Mouse (Mus musculus) midbrain, postnatal 0 days (tissue): ENCODE data around the gene Uba5. TPM values are rescaled to one million over a fixed set of nuclear protein-coding genes. Genes with fewer than 3 reads are reported as not detected.

ENCODE experiments used
- ATAC-seq: fragments of 200-750 bp; cut with Nextera tagmentation; 2 replicates; pipeline ENCODE4 v1.8.0; 2017; ENCODE audit warnings: moderate number of reproducible peaks, mild to moderate bottlenecking, moderate TSS enrichment, moderate library complexity; ENCODE audit not compliant: low FRiP score
- DNase-seq: peaks from one replicate; pipeline ENCODE4 v3.0.0-alpha.2; 2015; ENCODE audit warnings: low spot score
- H3K27ac ChIP-seq: fragments of 300-500 bp; sonication (generic); 2 replicates; pipeline ENCODE4 v1.5.1; 2014; ENCODE audit warnings: low read depth, mild to moderate bottlenecking, low read length, mixed read lengths
- H3K27me3 ChIP-seq: fragments of 300-500 bp; sonication (generic); 2 replicates; pipeline ENCODE4 v1.6.1; 2014; ENCODE audit warnings: low read length, control low read depth, mixed read lengths; ENCODE audit not compliant: insufficient read depth
- H3K36me3 ChIP-seq: fragments of 300-500 bp; sonication (generic); 2 replicates; pipeline ENCODE4 v1.6.1; 2014; ENCODE audit warnings: low read length, control low read depth, mixed read lengths; ENCODE audit not compliant: insufficient read depth
- H3K4me1 ChIP-seq: fragments of 300-500 bp; sonication (generic); 2 replicates; pipeline ENCODE4 v1.6.1; 2014; ENCODE audit warnings: mild to moderate bottlenecking, control low read depth, antibody characterized with exemption, low read length, mixed read lengths; ENCODE audit not compliant: insufficient read depth
- H3K4me2 ChIP-seq: fragments of 300-500 bp; sonication (generic); 2 replicates; pipeline ENCODE4 v1.6.1; 2014; ENCODE audit warnings: low read depth, mild to moderate bottlenecking, low read length, mixed read lengths; ENCODE audit not compliant: poor library complexity, severe bottlenecking
- H3K4me3 ChIP-seq: fragments of 300-500 bp; sonication (generic); 2 replicates; pipeline ENCODE4 v1.5.1; 2014; ENCODE audit warnings: low read depth, mild to moderate bottlenecking, low read length, moderate library complexity
- H3K9ac ChIP-seq: fragments of 300-500 bp; sonication (generic); replicated peaks from 2 replicates; pipeline ENCODE4 v1.6.1; 2014; ENCODE audit warnings: mild to moderate bottlenecking, low read length, moderate library complexity, mixed read lengths; ENCODE audit not compliant: poor library complexity, severe bottlenecking
- H3K9me3 ChIP-seq: fragments of 300-500 bp; sonication (generic); 2 replicates; pipeline ENCODE4 v1.6.1; 2016; ENCODE audit warnings: low read length, control low read depth
- CTCF ChIP-seq: IDR thresholded peaks from 2 replicates; pipeline ENCODE4 v1.5.1; 2016; ENCODE audit warnings: antibody characterized with exemption, mild to moderate bottlenecking
- WGBS: fragments of 180-500 bp; shearing (Covaris S2); extraction: QIAGEN DNeasy Blood & Tissue Kit; methylation state at CpG from one replicate; pipeline ENCODE4 v1.1.7; 2014; 5-methylcytosine and 5-hydroxymethylcytosine counted together
- polyA plus RNA-seq: library from polyadenylated mRNA; unstranded; fragments of >200 nt; fragmentation: Nextera tagmentation; extraction: Ambion mirVana; gene quantifications from 2 replicates; pipeline ENCODE4 v1.2.1, GENCODE M21; 2015
- total RNA-seq: library from RNA; depleted of rRNA; stranded (reverse); fragments of >200 nt; gene quantifications from 2 replicates; pipeline ENCODE4 v1.2.3, GENCODE M21; 2014

Gene Uba5
- total and polyA plus RNA-seq, 2 experiments from 2014 or later: 53.8 to 77.7 TPM

GRCm38 (mm10) chr9:104034718-104035117 is 28.2 kb downstream of the Uba5 start:
- ATAC-seq (no peak), DNase-seq (no peak)
- no peak for TF ChIP-seq CTCF
- no peak overlapping the region for H3K4me3 ChIP-seq
- H3K27me3 ChIP-seq: no peaks in the 10 kb centered on the region
- H3K9me3 ChIP-seq: no peaks in the 10 kb centered on the region
- no peaks in the 10 kb centered on the region for H3K4me1 ChIP-seq
- no peak overlapping the region for H3K9ac ChIP-seq
- WGBS: 72% methylated on average over 6 of the region's 6 CpGs
- no peak overlapping the region for H3K4me2 ChIP-seq
- no peak overlapping the region for H3K27ac ChIP-seq
- H3K36me3 ChIP-seq: peaks cover 24% of the 10 kb centered on the region; the same call in 1 of the 2 replicates

- no peak for TF ChIP-seq CTCF
- ATAC-seq: no peak
- WGBS: 79% methylated on average over 8 of the region's 8 CpGs
Measured at GRCm38 (mm10) chr9:104034231-104034630, 28.7 kb downstream of the Uba5 start.

GRCm38 (mm10) chr9:104029861-104030260 is 33.1 kb downstream of the Uba5 start:
- WGBS: 90% methylated on average over 11 of the region's 11 CpGs
- no peak for ATAC-seq
- TF ChIP-seq CTCF: no peak

More at GRCm38 (mm10) chr9:104034231-104034630, 28.7 kb downstream of the Uba5 start:
- H3K36me3 ChIP-seq: peaks cover 24% of the 10 kb centered on the region; the same call in 1 of the 2 replicates
- no peak overlapping the region for H3K4me3 ChIP-seq
- H3K4me2 ChIP-seq: no peak overlapping the region
- no peak overlapping the region for H3K9ac ChIP-seq
- H3K27ac ChIP-seq: no peak overlapping the region
- H3K27me3 ChIP-seq: no peaks in the 10 kb centered on the region
- DNase-seq: no peak
- no peaks in the 10 kb centered on the region for H3K9me3 ChIP-seq
- H3K4me1 ChIP-seq: no peaks in the 10 kb centered on the region

GRCm38 (mm10) chr9:104027186-104027585 is 35.7 kb downstream of the Uba5 start:
- Histone ChIP-seq H3K27me3 (no peaks in the 10 kb centered on the region), H3K36me3 (peaks cover 33% of the 10 kb centered on the region), H3K4me1 (no peaks in the 10 kb centered on the region), H3K4me2 (no peak overlapping the region), H3K4me3 (no peak overlapping the region), H3K9ac (no peak overlapping the region), H3K9me3 (no peaks in the 10 kb centered on the region), H3K27ac (no peak overlapping the region)
- WGBS: 95% methylated on average over 8 of the region's 8 CpGs
- ATAC-seq: no peak
- no peak for DNase-seq
- no peak for TF ChIP-seq CTCF

More at GRCm38 (mm10) chr9:104029861-104030260, 33.1 kb downstream of the Uba5 start:
- H3K9me3 ChIP-seq: no peaks in the 10 kb centered on the region
- peaks cover 18% of the 10 kb centered on the region for H3K36me3 ChIP-seq
- H3K27me3 ChIP-seq: no peaks in the 10 kb centered on the region
- H3K9ac ChIP-seq: no peak overlapping the region
- H3K4me3 ChIP-seq: no peak overlapping the region
- H3K27ac ChIP-seq: no peak overlapping the region
- H3K4me2 ChIP-seq: no peak overlapping the region
- H3K4me1 ChIP-seq: no peaks in the 10 kb centered on the region
- DNase-seq: no peak

- no peaks in the 10 kb centered on the region for H3K4me1 ChIP-seq
- TF ChIP-seq CTCF: no peak
- no peak overlapping the region for H3K4me2 ChIP-seq
- peaks cover 61% of the 10 kb centered on the region for H3K36me3 ChIP-seq
- WGBS: 94% methylated on average over 10 of the region's 10 CpGs
- H3K27me3 ChIP-seq: no peaks in the 10 kb centered on the region
- ATAC-seq (no peak), DNase-seq (no peak)
- H3K9me3 ChIP-seq: no peaks in the 10 kb centered on the region
- no peak overlapping the region for H3K27ac ChIP-seq
- H3K9ac ChIP-seq: no peak overlapping the region
- no peak overlapping the region for H3K4me3 ChIP-seq
Measured at GRCm38 (mm10) chr9:104021026-104021425, 41.9 kb downstream of the Uba5 start.

GRCm38 (mm10) chr9:104014526-104014925 is 48.4 kb downstream of the Uba5 start:
- ATAC-seq: no peak

More at GRCm38 (mm10) chr9:104014526-104014925, 48.4 kb downstream of the Uba5 start:
- no peaks in the 10 kb centered on the region for H3K9me3 ChIP-seq
- no peaks in the 10 kb centered on the region for H3K4me1 ChIP-seq
- no peaks in the 10 kb centered on the region for H3K27me3 ChIP-seq
- TF ChIP-seq CTCF: no peak
- no peak overlapping the region for H3K4me3 ChIP-seq
- 52% methylated on average over 1 of the region's 1 CpGs for WGBS
- H3K27ac ChIP-seq: no peak overlapping the region
- H3K4me2 ChIP-seq: no peak overlapping the region
- H3K9ac ChIP-seq: no peak overlapping the region
- no peak for DNase-seq
- peaks cover 29% of the 10 kb centered on the region for H3K36me3 ChIP-seq
